Mouse (Mus musculus): ENCODE data around the gene Ttc32.
A peak's percentile ranks its signal among the peaks of the same experiment; 100 is the strongest.

Gene Ttc32

GRCm38 (mm10) chr12:9046674-9047073 lies 16.9 kb downstream of the Ttc32 start:
- no peak for DNase-seq (ENCODE audit: low spot score)

DNA sequence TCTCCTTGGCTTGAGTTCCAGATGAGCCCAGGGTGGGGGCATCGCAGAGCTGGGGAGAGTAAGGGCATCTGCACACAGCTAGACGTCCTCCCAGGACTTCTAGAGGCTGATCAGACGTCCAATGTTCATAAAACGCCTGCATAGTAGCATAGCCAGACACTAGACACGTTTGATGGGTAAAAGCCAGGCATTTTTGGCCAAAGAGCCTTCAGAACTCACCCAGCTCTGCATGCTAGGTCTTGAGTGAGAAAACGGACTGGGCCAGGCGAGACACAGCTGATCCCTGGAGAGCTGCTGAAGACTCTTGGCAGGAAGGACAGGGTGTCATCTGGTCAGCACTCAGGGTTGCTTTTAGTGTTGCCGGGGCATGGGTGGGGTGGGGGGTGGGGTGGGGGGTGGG lies 18.3 kb downstream of the Ttc32 start:
- no peak for DNase-seq (ENCODE audit: low spot score)

DNA sequence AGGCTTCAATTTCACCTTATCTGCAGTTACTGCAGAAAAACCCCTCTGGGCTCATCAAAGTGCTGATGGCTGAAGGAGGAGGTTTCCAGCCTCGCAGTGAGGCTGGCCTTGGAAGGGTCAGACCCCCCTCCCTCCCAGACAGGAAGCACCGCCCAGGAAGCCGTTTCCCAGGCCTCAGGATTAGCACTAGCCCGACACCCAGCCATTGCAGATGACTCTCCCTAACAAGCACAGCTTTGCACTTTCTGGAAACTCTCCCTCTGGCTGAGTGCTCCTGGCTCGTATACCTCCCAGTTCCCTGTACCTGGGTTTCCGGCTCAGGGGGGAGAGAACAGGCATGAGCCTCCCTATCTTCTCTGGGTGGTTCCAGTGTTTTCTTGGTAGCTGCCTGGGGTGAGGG lies 21.0 kb downstream of the Ttc32 start:
- DNase-seq (ENCODE audit: low spot score), result no peak

- peak; percentile 77 for DNase-seq (ENCODE audit: low spot score)
Observed at GRCm38 (mm10) chr12:9052075-9052829, 22.5 kb downstream of the Ttc32 start.

DNA sequence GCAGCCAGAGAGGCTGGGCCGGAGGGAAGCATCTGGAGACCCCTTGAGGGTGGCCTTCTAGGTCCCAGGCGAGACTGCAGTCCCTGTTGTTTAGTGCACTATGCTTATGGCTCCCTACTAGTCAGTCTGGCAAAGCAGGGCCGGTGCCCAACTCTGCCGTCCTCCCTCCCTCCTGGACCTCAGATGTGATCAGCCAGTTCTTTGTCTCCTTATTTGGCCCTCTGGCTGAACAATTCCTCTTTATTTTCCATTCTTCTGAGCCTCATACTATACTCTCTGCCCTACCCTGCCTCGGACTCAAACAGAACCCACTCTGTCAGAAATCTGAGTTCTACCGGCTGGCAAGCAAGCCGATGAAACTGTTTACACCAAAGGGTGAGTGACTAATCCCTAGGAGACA lies 23.5 kb downstream of the Ttc32 start:
- DNase-seq (ENCODE audit: low spot score), result no peak

GRCm38 (mm10) chr12:9054012-9054411 lies 24.2 kb downstream of the Ttc32 start:
- DNase-seq (ENCODE audit: low spot score), result no peak

- no peak for DNase-seq (ENCODE audit: low spot score)
Observed at GRCm38 (mm10) chr12:9055269-9055668, 25.5 kb downstream of the Ttc32 start.

DNA sequence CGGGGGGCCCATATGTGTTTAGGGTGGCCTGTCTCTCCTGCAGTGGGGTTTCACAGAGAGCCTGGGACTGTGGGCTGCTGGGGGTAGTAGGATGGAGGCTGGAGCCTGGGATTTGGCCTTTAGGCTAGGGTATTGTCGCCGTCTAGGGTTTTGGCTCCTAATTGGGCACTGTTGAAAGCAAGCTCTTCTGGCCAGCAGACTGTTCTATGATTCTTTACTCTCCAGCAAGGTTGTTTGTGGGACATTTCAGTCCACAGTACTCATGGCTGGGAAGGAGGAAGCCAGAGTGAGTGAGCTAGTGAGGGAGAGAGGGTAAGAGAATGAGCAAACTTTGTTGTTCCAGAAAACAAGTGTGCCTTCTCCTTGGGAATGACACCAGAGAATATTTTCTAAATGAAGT lies 29.7 kb downstream of the Ttc32 start:
- DNase-seq (ENCODE audit: low spot score), result no peak

GRCm38 (mm10) chr12:9059965-9060364 lies 30.2 kb downstream of the Ttc32 start:
- no peak for DNase-seq (ENCODE audit: low spot score)

GRCm38 (mm10) chr12:9063611-9064010 lies 33.8 kb downstream of the Ttc32 start:
- DNase-seq (ENCODE audit: low spot score), result no peak

- DNase-seq (ENCODE audit: low spot score), result no peak
Observed at GRCm38 (mm10) chr12:9071058-9071457, 41.3 kb downstream of the Ttc32 start.

DNA sequence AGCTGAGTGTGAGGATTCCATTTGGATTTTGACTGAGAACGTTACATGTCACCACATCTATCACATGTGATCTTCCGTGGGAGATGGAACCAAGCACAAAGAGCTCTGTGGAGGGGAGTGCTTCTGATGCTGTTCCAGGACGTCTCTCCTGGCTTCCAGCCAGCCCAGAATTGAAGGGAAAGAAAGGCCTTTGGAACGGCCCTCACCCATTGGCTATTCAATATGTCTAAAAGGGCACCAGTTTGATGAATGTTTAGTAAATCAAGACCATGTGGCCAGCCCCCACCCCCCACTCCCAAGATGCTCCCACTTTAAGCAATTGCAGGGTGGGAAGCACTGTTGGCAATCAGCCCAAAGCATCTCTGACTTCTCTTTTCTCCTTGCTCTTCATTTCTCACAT lies 41.7 kb downstream of the Ttc32 start:
- DNase-seq (ENCODE audit: low spot score), result no peak

DNA sequence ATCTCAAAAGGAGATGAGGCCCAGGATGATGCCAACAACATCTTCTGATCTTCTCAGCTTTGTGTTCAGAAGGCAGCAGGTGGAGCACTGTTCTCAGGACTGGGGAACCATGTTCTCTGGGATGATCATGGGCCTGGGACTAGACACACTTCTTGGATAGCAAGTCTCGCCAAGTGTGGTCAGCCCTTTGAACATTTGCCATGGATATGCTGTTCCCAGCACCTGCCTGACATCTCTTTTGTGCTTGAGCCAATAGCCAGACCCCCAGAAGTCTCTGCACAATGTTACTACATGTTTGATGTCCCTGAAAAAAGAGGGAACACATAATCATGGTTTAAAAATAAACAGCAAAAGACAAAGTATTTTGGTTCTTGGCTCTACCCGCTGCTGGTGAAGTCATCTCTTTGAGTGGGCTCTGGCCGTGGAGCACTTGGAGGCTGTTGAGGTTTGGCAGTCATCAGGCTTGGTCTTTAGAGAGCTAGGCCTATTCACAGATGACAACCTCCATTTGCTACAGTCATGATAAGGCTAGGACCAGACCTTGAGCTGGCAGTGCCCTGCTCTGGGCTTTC lies 47.8 kb downstream of the Ttc32 start:
- DNase-seq (ENCODE audit: low spot score), result no peak

GRCm38 (mm10) chr12:9090226-9090625 lies 60.4 kb downstream of the Ttc32 start:
- DNase-seq (ENCODE audit: low spot score), result no peak

Data from urinary bladder, postnatal 25 days (tissue).